Mouse (Mus musculus): ENCODE data around the gene Prrt3. TPM values are rescaled to one million over a fixed set of nuclear protein-coding genes. Genes with fewer than 3 reads are reported as not detected.

Prrt3 gene
- total RNA-seq (2023), result under 1 TPM in 1 of 2 experiments, not detected in 1; 0.24 TPM

DNA sequence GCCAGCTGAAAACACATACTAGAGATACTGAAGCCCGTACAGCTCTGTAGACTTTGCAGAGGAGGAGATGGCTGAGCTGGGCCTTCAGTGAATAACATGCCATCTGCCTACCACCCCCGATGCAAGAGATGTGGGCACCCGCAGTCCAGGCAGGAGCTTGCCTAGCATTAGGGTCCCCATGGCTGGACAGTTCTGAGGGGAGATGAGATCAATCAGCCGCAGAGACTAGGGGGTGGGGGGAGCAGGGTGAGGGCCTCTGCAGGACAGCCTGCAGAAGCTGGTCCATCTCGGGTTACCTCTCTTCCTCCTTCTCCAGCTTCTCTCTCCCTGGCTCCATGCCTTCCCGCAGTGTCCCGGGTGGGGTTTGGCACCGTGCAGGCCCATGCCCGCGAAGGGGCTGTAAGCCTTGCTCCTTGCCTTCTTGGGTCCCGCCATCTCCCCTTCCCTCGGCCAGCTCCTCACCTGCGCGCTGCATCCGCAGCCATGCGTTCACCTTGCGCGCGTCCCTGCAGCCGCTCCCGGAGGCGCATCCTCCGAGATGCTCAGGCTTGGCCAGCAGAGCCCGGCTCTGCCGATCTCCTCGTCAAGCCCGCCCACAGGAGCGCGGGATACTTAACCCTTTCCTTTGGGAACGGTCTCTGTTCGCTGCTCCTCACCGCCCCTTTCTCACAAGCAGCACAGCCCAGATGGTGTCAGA is at the start of gene Prrt3:
Gene Prrt3, minus strand, starts transcription at position 544 of the 697 bp plus-strand sequence.

DNA sequence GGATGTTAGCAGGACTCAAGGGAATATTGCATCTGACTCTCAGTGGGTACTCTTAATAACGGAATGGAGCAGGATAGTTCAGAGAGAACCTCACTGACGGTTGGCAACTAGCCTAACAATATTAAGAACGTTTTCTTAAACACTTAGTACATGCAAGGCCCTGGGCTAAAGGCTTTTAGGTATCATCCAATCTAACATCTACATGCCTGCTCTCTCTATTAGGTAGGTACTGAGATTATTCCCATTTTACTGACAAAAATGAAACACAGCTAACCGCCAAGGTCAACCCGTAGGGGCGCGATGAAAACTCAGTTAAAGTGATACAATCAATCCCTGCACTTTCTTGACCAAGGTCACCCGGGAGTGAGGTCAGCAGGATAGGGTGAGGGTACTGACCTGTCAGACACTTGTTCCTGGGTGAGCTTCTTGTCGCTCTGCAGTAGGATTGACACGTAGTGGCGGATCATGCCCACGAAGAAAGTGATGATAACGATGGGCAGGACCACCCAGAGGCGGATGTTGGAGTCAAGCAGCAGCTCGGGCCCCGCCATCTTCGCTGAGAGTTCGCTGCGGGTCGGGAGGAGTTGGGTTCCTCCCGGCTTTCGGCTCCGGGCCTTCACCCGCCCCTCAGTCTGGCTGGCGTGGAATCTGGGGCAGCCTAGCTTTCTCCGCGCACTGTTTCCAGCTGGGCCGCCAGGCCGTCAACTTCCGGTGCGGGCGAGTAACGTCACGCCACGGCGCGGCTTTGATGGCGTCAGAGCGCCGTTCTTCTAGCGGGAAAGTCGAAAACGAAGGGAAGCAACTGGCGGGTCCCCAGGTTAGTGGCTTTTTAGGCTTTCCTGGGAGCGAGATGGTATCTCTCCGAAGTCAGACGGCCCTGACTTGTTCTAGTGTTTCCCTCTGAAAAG is 29.5 kb upstream of the Prrt3 start, which contains the start of the genes Emc3 and Fancd2:
Gene Emc3, minus strand, starts transcription at position 721 of the 908 bp plus-strand sequence.
Gene Fancd2, plus strand, starts transcription at position 751 of the 908 bp plus-strand sequence.

DNA sequence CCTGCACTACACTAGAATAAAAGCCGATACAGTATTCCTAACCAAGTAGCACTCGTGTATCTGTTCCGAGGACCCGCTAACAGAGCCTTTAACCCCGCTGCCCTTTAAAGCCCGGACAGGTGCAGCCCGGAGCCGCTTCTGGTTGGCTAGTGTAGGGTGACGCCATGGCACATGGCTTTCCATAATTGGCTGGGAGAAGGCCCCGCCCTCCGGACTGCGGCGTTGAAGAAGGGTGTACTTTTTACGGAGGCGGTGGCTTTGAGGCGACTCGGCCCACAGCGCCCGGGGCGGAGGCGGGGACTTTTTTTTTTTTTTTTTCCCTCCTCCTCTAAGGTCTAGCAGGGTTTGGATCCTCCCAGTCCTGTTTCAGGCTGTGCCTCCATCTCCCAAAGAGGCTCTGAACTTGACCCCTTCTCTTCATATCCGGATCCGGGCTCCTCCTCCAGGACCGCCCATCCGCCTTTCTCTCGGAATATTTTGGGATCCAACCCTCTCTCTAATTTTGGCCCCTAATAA is 18.6 kb downstream of the Prrt3 start, which contains the start of gene Creld1:
Gene Creld1, plus strand, starts transcription at position 198 of the 516 bp plus-strand sequence.

DNA sequence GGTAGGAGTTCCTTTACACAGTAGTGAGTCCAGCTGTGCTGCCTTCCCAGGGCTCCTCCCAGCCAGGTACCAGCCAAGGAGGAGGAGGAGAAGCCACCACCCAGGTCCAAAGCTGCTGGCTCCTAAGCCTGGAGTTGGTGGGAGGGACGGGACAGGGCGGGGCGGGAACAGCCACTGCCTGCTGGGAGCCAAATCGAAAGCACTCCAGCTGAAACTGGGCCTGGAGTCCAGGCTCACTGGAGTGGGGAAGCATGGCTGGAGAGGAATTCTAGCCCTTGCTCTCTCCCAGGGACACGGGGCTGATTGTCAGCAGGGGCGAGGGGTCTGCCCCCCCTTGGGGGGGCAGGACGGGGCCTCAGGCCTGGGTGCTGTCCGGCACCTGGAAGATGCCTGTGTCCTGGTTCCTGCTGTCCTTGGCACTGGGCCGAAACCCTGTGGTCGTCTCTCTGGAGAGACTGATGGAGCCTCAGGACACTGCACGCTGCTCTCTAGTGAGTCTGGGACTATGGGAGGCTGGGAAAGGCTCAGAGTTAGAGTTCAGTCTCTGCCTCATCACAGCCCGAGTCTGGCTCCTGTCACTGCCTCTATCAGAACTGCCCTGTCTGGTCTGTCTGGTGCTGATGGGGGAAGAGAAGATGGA is 30.3 kb downstream of the Prrt3 start, which contains the start of gene Il17rc:
Gene Il17rc, plus strand, starts transcription at position 131 of the 640 bp plus-strand sequence.

DNA sequence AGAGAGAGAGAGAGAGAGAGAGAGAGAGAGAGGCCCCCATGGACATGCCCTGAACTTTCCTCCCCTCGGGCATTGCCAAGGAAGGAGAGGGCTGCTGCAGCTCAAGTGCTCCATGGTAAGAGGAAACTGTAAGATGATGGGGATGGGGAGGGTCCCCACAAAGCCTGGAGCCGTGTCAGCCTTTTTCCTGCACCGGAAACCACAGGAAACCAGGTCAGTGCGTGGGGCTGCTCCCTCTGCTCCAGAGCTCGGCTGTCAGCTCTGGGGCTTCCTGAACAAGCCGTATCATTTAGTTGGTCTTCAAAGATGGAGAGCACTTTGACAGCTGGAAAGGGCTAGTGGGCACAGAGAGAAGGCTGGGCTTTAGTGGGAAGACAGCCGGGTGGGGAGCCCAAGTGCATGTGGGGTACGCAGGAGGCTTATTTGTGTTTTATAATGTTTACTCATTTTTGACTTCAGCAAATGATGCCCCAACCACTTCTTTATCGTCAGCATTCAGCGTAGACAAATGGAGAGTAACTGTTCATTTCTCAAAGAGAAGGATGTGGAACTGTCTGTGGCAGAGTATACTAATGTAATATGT is 43.7 kb downstream of the Prrt3 start, which contains the start of gene Il17re:
Gene Il17re, plus strand, starts transcription at position 533 of the 583 bp plus-strand sequence.

Other genes with a start within 250 kb of the Prrt3 start
- 1 to 10 TPM; 2.2 to 2.4 TPM for gene Cpne9, start 219.6 kb downstream of the Prrt3 start, total RNA-seq (2023)
- gene Brpf1, start 194.8 kb downstream of the Prrt3 start, total RNA-seq (2023), result 100 to 1,000 TPM; 146 to 150 TPM
- gene Ogg1, start 175.0 kb downstream of the Prrt3 start, total RNA-seq (2023), result 10 to 100 TPM; 13.3 to 15.0 TPM
- 10 to 100 TPM; 54.0 to 54.8 TPM for gene Camk1, start 157.9 kb downstream of the Prrt3 start, total RNA-seq (2023)
- 10 to 100 TPM; 23.0 to 23.8 TPM for gene Tada3, start 124.0 kb downstream of the Prrt3 start, total RNA-seq (2023)
- gene Arpc4, start 123.8 kb downstream of the Prrt3 start, total RNA-seq (2023), result 100 to 1,000 TPM; 479 to 494 TPM
- 10 to 100 TPM; 47.8 to 48.0 TPM for gene Ttll3, start 112.7 kb downstream of the Prrt3 start, total RNA-seq (2023)
- gene Rpusd3, start 82.6 kb downstream of the Prrt3 start, total RNA-seq (2023), result 1 to 10 TPM; 1.6 to 1.9 TPM
- gene Cidec, start 66.2 kb downstream of the Prrt3 start, total RNA-seq (2023), result not detected
- 10 to 100 TPM; 19.0 to 19.3 TPM for gene Jagn1, start 59.4 kb downstream of the Prrt3 start, total RNA-seq (2023)
- gene Il17re, start 43.4 kb downstream of the Prrt3 start, total RNA-seq (2023), result 1 to 10 TPM in 1 of 2 experiments, under 1 TPM in 1; 0.68 to 1.2 TPM
- 1 to 10 TPM in 1 of 2 experiments, under 1 TPM in 1; 0.81 to 2.6 TPM for gene Il17rc, start 30.5 kb downstream of the Prrt3 start, total RNA-seq (2023)
- gene Creld1, start 18.6 kb downstream of the Prrt3 start, total RNA-seq (2023), result 10 to 100 TPM in 1 of 2 experiments, 1 to 10 TPM in 1; 7.7 to 10.1 TPM
- 10 to 100 TPM; 63.3 to 67.2 TPM for gene Emc3, start 29.7 kb upstream of the Prrt3 start, total RNA-seq (2023)
- 1 to 10 TPM in 1 of 2 experiments, under 1 TPM in 1; 0.58 to 1.4 TPM for gene Fancd2, start 29.8 kb upstream of the Prrt3 start, total RNA-seq (2023)
- gene Fancd2os, start 98.8 kb upstream of the Prrt3 start, total RNA-seq (2023), result not detected
- gene Brk1, start 102.8 kb upstream of the Prrt3 start, total RNA-seq (2023), result 100 to 1,000 TPM; 186 to 199 TPM
- 10 to 100 TPM; 25.7 to 32.5 TPM for gene Vhl, start 122.0 kb upstream of the Prrt3 start, total RNA-seq (2023)
- 100 to 1,000 TPM; 168 to 234 TPM for gene Irak2, start 136.5 kb upstream of the Prrt3 start, total RNA-seq (2023)
- gene Tatdn2, start 195.1 kb upstream of the Prrt3 start, total RNA-seq (2023), result 100 to 1,000 TPM; 119 to 149 TPM
- under 1 TPM in 1 of 2 experiments, not detected in 1; 0.79 TPM for gene Ghrl, start 217.9 kb upstream of the Prrt3 start, total RNA-seq (2023)
- gene Sec13, start 238.8 kb upstream of the Prrt3 start, total RNA-seq (2023), result 10 to 100 TPM; 78.2 to 88.1 TPM

Measured in monocyte, adult 59 days (primary cell).